Mouse (Mus musculus) olfactory bulb, adult 2 months (tissue): ENCODE data around the gene Rufy3.

Experiments
- CTCF ChIP-seq: fragments of 200-500 bp; IDR thresholded peaks from 2 replicates; pipeline ENCODE4 v1.5.1; 2012; ENCODE audit warnings: low read depth, mild to moderate bottlenecking, low read length, moderate library complexity; ENCODE audit not compliant: insufficient read depth
- POLR2A ChIP-seq: fragments of 200-500 bp; IDR thresholded peaks from 2 replicates; pipeline ENCODE4 v1.6.1; 2012; ENCODE audit warnings: mild to moderate bottlenecking, low read depth, low read length, moderate library complexity; ENCODE audit not compliant: insufficient read depth

DNA sequence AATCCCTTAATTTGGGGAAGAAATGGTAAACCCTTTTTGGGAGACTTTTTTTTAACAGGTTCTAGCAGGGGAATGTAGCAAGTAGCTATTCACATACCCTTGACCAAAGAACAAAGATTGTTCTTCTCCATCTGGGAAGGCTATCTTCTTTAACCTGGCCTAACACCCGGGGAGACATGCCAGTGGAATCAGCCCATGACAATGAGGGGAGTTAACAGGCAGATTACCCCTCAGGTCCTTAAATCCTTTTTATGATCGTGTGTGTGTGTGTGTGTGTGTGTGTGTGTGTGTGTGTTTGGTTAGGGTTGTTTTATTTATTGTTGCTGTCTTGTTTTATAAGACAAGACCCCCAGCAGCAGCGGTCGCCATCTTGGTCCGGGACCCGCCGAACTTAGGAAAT is 19.3 kb upstream of the Rufy3 start:
- TF ChIP-seq POLR2A (no peak), CTCF (no peak)
